Mouse (Mus musculus) frontal cortex, adult (tissue): ENCODE data around the gene Rhobtb1.

Experiments
- ATAC-seq: cut with Nextera tagmentation; 2 replicates; pipeline ENCODE4 v1.9.2; 2017; ENCODE audit warnings: mild to moderate bottlenecking, moderate library complexity, mixed read lengths; ENCODE audit not compliant: low TSS enrichment

The Rhobtb1 gene

GRCm38 (mm10) chr10:69210659-69211058 is 59.4 kb downstream of the Rhobtb1 start:
- ATAC-seq = no peak

GRCm38 (mm10) chr10:69211560-69211959 is 60.3 kb downstream of the Rhobtb1 start:
- no peak for ATAC-seq

- peak; percentile 24; the same call in 1 of the 2 replicates for ATAC-seq
These were observed 60.7 kb downstream of the Rhobtb1 start for GRCm38 (mm10) chr10:69211976-69212375.

- peak; percentile 81 for ATAC-seq
These were observed 61.6 kb downstream of the Rhobtb1 start, which contains the start of gene A930033H14Rik for GRCm38 (mm10) chr10:69212542-69213440. Gene A930033H14Rik (minus strand): TSS chr10:69213098.

GRCm38 (mm10) chr10:69213451-69213877 is 62.2 kb downstream of the Rhobtb1 start:
- peak; percentile 48 for ATAC-seq

- ATAC-seq = 0 out of 2 replicates have a peak, but pooled peaks have one; percentile 24
These were observed 62.8 kb downstream of the Rhobtb1 start for GRCm38 (mm10) chr10:69213986-69214385.

GRCm38 (mm10) chr10:69217127-69217690 is 66.0 kb downstream of the Rhobtb1 start:
- no peak for ATAC-seq

- no peak for ATAC-seq
These were observed 67.4 kb downstream of the Rhobtb1 start for GRCm38 (mm10) chr10:69218458-69219288.

- ATAC-seq = no peak
These were observed 68.0 kb downstream of the Rhobtb1 start for GRCm38 (mm10) chr10:69219289-69219626.

GRCm38 (mm10) chr10:69220296-69220695 is 69.1 kb downstream of the Rhobtb1 start:
- ATAC-seq = no peak

- ATAC-seq = no peak
These were observed 69.9 kb downstream of the Rhobtb1 start for GRCm38 (mm10) chr10:69221148-69221547.

GRCm38 (mm10) chr10:69221955-69222354 is 70.7 kb downstream of the Rhobtb1 start:
- no peak for ATAC-seq

- no peak for ATAC-seq
These were observed 72.0 kb downstream of the Rhobtb1 start for GRCm38 (mm10) chr10:69223232-69223631.

- no peak for ATAC-seq
These were observed 73.0 kb downstream of the Rhobtb1 start for GRCm38 (mm10) chr10:69224276-69224675.

- no peak for ATAC-seq
These were observed 74.2 kb downstream of the Rhobtb1 start for GRCm38 (mm10) chr10:69225471-69225870.

- no peak for ATAC-seq
These were observed 74.7 kb downstream of the Rhobtb1 start for GRCm38 (mm10) chr10:69225951-69226350.

- no peak for ATAC-seq
These were observed 86.0 kb downstream of the Rhobtb1 start for GRCm38 (mm10) chr10:69237185-69237584.

GRCm38 (mm10) chr10:69237781-69238180 is 86.5 kb downstream of the Rhobtb1 start:
- ATAC-seq = no peak

- ATAC-seq = 0 out of 2 replicates have a peak, but pooled peaks have one; percentile 34
These were observed 87.1 kb downstream of the Rhobtb1 start for GRCm38 (mm10) chr10:69238311-69238710.

GRCm38 (mm10) chr10:69240530-69240929 is 89.3 kb downstream of the Rhobtb1 start:
- no peak for ATAC-seq

- ATAC-seq = no peak
These were observed 93.9 kb downstream of the Rhobtb1 start for GRCm38 (mm10) chr10:69245151-69245550.
